Mouse (Mus musculus): Measurements from ENCODE around the gene Bik. TPM values are rescaled to one million over a fixed set of nuclear protein-coding genes. Genes with fewer than 3 reads are reported as not detected.

Gene Bik
- polyA plus RNA-seq, 2 experiments, result 1.3 to 2.0 TPM

DNA sequence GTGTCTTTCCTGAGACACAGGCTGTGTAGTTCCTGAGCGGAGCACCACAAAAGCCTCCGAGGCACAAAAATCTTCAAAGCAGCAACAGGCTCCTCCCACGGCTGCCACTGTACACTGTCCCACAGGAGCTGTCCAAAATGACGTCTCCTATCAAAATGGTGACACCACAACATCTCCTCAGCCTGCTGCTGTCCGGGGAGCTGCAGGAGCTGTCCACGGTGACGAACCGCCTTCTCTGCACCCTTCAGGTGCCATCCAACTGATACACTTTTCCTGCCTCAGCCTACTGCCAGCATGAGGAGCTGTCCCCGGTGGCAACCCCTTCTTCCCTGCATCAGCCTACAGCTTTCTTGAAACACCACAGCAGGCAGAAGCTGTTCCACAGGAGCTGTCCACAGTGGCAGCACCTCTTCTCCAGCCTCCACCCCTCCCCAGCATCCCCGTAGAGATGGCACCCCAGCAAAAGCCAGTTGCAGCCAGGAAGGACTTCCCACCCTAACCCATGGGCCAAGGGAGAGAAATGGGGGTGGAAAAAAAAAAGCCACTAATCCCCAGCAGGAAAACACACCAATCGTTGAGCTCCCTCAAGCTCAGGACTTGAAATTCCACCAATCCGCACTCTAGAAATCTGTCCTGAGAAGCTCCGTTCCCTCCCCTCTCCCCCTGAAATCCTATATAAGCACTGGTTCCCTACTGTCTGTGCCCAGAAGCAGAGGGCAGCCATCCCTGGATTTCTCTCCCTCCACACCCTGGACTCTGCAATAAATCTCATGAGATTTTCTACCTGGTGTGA lies 14.0 kb upstream of the Bik start:
- H3K9ac ChIP-seq (replicated peaks), result no peak overlapping the region
- H3K27me3 ChIP-seq (ENCODE audit: control insufficient read depth, insufficient read depth, low read length), result no peaks in the 10 kb centered on the region
- no peak overlapping the region for H3K27ac ChIP-seq
- DNase-seq (ENCODE audit: low read depth in 3 of 3, low spot score in 3 of 3) (no peak), ATAC-seq (ENCODE audit: insufficient read depth) (no peak)
- no peaks in the 10 kb centered on the region for H3K9me3 ChIP-seq (ENCODE audit: control insufficient read depth, low read length)
- H3K36me3 ChIP-seq (replicated peaks; ENCODE audit: control insufficient read depth, insufficient read depth, low read depth), result no peaks in the 10 kb centered on the region
- peaks cover 5 to 7% of the 10 kb centered on the region in 2 experiments for H3K4me1 ChIP-seq (replicated peaks; ENCODE audit: control insufficient read depth in 2 of 2, insufficient read depth in 2 of 2, low read length in 1 of 2)
- TF ChIP-seq EP300 (IDR thresholded peaks at IDR 0.05; ENCODE audit: low read depth), result no peak
- no peak for TF ChIP-seq CTCF (IDR thresholded peaks at IDR 0.05; ENCODE audit: low read depth)
- no peak overlapping the region for H3K4me3 ChIP-seq (ENCODE audit: insufficient read depth in 1 of 2, low read depth in 2 of 2, low read length in 2 of 2)
- H3K4me2 ChIP-seq (ENCODE audit: low read depth), result no peak overlapping the region
- 49% methylated on average over 13 of the region's 13 CpGs for WGBS (ENCODE audit: insufficient replicate concordance)

DNA sequence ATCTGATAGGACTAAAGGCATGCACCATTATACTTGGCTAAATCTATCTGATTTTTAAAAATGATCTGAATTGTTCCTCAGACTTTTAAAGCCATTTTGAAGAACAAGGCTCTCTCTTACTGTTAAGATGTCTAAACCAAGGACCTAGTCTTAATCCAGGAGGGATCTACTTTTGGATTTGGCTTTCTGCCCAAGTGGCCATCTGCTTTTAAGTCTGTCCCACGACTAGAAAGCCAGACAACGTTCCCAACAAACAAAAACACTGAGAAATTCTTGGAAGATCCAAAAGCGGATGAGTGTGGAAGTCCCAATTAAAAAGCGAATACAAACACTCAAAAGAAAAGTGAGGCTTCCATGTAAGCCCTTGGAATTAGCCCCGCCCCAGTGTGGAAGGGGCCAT lies 11.6 kb upstream of the Bik start:
- no peaks in the 10 kb centered on the region for H3K36me3 ChIP-seq (replicated peaks; ENCODE audit: control insufficient read depth, insufficient read depth, low read depth)
- no peak overlapping the region for H3K9ac ChIP-seq (replicated peaks)
- TF ChIP-seq CTCF (IDR thresholded peaks at IDR 0.05; ENCODE audit: low read depth) (no peak), EP300 (IDR thresholded peaks at IDR 0.05; ENCODE audit: low read depth) (no peak)
- no peaks in the 10 kb centered on the region for H3K9me3 ChIP-seq (ENCODE audit: control insufficient read depth, low read length)
- 45% methylated on average over 5 of the region's 5 CpGs for WGBS (ENCODE audit: insufficient replicate concordance)
- no peak overlapping the region for H3K4me3 ChIP-seq (ENCODE audit: insufficient read depth in 1 of 2, low read depth in 2 of 2, low read length in 2 of 2)
- H3K4me1 ChIP-seq (replicated peaks; ENCODE audit: control insufficient read depth in 2 of 2, insufficient read depth in 2 of 2, low read length in 1 of 2), result peaks cover 5 to 7% of the 10 kb centered on the region in 2 experiments
- ATAC-seq (ENCODE audit: insufficient read depth) (no peak), DNase-seq (ENCODE audit: low read depth in 3 of 3, low spot score in 3 of 3) (no peak)
- H3K4me2 ChIP-seq (ENCODE audit: low read depth), result no peak overlapping the region
- H3K27me3 ChIP-seq (ENCODE audit: control insufficient read depth, insufficient read depth, low read length), result no peaks in the 10 kb centered on the region
- no peak overlapping the region for H3K27ac ChIP-seq

DNA sequence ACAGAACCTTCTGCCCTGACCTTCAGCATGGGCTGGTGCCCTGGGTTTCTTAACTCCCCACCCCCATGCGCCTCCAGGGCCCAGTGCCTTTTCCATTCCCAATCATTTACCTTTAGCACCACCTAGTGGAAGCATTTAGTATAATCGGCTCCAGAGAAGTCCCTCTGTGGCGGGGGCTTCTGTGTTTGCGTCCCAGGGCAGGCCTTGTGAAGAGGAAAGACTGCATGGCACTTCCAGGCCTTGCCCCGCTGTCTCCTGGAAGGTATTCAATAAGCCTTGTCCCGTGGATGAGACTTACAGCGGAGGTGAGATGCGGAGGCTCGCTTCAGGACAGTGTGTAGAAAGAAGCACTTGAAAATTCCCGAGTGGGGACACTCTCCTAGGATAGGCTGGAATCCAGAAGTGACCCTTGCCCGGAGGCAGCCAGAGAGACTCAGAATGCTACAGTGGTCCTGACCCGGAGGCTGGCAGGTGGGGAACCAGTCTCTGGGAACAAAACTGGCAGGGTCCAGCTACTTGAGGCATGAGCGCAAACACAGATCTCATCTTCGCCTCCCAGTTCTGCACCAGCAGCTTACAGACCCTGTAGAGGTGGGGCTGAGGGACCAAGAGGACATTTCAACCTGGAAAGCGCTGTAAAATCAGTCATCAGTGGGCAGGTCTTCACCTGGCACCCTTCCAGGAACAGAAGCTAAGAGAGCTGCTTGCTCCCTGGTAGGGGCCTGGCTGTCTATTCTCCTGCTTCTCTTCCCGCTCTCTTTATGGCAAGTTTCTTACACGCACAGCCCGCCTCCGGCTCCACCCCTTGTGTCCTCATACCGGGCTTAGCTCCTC lies 8.2 kb upstream of the Bik start:
- Histone ChIP-seq H3K9ac (replicated peaks) (no peak overlapping the region), H3K4me1 (replicated peaks; ENCODE audit: control insufficient read depth in 2 of 2, insufficient read depth in 2 of 2, low read length in 1 of 2) (peaks cover 0 to 2% of the 10 kb centered on the region in 2 experiments; a peak in 2 of 4 replicates), H3K27ac (no peak overlapping the region), H3K4me2 (ENCODE audit: low read depth) (no peak overlapping the region), H3K36me3 (replicated peaks; ENCODE audit: control insufficient read depth, insufficient read depth, low read depth) (no peaks in the 10 kb centered on the region), H3K4me3 (ENCODE audit: insufficient read depth in 1 of 2, low read depth in 2 of 2, low read length in 2 of 2) (no peak overlapping the region), H3K27me3 (ENCODE audit: control insufficient read depth, insufficient read depth, low read length) (no peaks in the 10 kb centered on the region), H3K9me3 (ENCODE audit: control insufficient read depth, low read length) (no peaks in the 10 kb centered on the region)
- no peak for ATAC-seq (ENCODE audit: insufficient read depth)
- TF ChIP-seq EP300 (IDR thresholded peaks at IDR 0.05; ENCODE audit: low read depth), result no peak
- peak; percentile 84 for TF ChIP-seq CTCF (IDR thresholded peaks at IDR 0.05; ENCODE audit: low read depth)
- 37% methylated on average over 20 of the region's 20 CpGs for WGBS (ENCODE audit: insufficient replicate concordance)
- DNase-seq (ENCODE audit: low read depth in 3 of 3, low spot score in 3 of 3), result peak; percentile 38 to 52 (median 42)

DNA sequence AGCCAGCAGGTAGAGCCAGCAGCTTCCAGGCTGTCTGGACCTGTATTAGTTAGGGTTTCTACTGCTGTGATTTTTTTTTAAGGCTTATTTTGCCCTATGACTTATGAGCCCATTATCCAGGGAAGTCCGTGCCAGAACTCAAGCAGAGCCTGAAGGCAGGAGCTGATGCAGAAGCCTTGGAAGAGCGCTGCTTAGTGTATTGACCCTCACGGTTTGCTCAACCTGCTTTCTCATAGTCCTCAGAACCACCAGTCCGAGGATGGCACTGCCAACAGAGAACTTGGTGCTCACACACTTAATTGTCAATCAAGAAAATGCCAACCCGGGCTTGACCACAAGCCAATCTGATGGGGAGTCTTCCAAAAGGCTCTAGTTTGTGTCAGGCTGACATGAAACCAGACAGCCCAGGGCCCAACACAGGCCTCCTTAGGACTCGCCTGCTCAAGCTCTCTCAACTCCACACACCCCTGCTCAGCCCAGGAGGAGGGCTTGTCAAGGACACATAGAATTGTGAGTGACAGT lies 5.7 kb upstream of the Bik start:
- Histone ChIP-seq H3K4me1 (replicated peaks; ENCODE audit: control insufficient read depth in 2 of 2, insufficient read depth in 2 of 2, low read length in 1 of 2) (peaks cover 0 to 7% of the 10 kb centered on the region in 2 experiments; a peak in 2 of 4 replicates), H3K4me2 (ENCODE audit: low read depth) (no peak overlapping the region), H3K27ac (no peak overlapping the region), H3K36me3 (replicated peaks; ENCODE audit: control insufficient read depth, insufficient read depth, low read depth) (no peaks in the 10 kb centered on the region), H3K9ac (replicated peaks) (no peak overlapping the region), H3K27me3 (ENCODE audit: control insufficient read depth, insufficient read depth, low read length) (peaks cover 17% of the 10 kb centered on the region), H3K9me3 (ENCODE audit: control insufficient read depth, low read length) (no peaks in the 10 kb centered on the region), H3K4me3 (ENCODE audit: insufficient read depth in 1 of 2, low read depth in 2 of 2, low read length in 2 of 2) (no peak overlapping the region)
- 61% methylated on average over 6 of the region's 6 CpGs for WGBS (ENCODE audit: insufficient replicate concordance)
- DNase-seq (ENCODE audit: low read depth in 3 of 3, low spot score in 3 of 3) (no peak), ATAC-seq (ENCODE audit: insufficient read depth) (no peak)
- no peak for TF ChIP-seq CTCF (IDR thresholded peaks at IDR 0.05; ENCODE audit: low read depth)

DNA sequence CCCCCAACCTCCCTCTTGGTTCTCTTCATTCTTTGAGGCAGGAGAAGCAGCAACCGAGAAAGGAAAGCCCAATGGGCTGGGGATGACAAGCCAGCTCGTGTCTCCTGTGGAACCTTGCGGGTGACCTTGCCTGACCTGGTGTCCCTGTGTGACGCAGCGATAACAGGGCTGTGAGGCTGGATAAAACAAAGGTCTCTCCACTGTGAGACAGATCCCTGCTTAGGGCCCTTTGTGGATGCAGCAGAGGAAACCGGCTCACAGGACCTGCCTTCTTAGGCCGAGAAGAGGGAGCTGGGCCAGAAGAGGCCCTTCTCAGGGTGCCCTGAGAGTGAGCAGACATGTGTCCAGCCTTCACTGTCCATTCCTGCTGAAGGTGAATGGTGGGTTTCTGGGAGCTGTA lies 3.5 kb upstream of the Bik start:
- H3K9me3 ChIP-seq (ENCODE audit: control insufficient read depth, low read length), result no peaks in the 10 kb centered on the region
- WGBS (ENCODE audit: insufficient replicate concordance), result 29% methylated on average over 7 of the region's 7 CpGs
- H3K27me3 ChIP-seq (ENCODE audit: control insufficient read depth, insufficient read depth, low read length), result peaks cover 40% of the 10 kb centered on the region
- no peak overlapping the region for H3K27ac ChIP-seq
- ATAC-seq (ENCODE audit: insufficient read depth) (no peak), DNase-seq (ENCODE audit: low read depth in 3 of 3, low spot score in 3 of 3) (no peak)
- peaks cover 0 to 7% of the 10 kb centered on the region in 2 experiments; a peak in 2 of 4 replicates for H3K4me1 ChIP-seq (replicated peaks; ENCODE audit: control insufficient read depth in 2 of 2, insufficient read depth in 2 of 2, low read length in 1 of 2)
- no peak overlapping the region for H3K9ac ChIP-seq (replicated peaks)
- H3K4me2 ChIP-seq (ENCODE audit: low read depth), result no peak overlapping the region
- H3K36me3 ChIP-seq (replicated peaks; ENCODE audit: control insufficient read depth, insufficient read depth, low read depth), result no peaks in the 10 kb centered on the region
- no peak overlapping the region for H3K4me3 ChIP-seq (ENCODE audit: insufficient read depth in 1 of 2, low read depth in 2 of 2, low read length in 2 of 2)
- TF ChIP-seq EP300 (IDR thresholded peaks at IDR 0.05; ENCODE audit: low read depth) (no peak), CTCF (IDR thresholded peaks at IDR 0.05; ENCODE audit: low read depth) (no peak)
